Mouse (Mus musculus) layer of hippocampus, adult 11-12 months (tissue): ENCODE measurements around the gene Proz.
"Not testable (repeated sequence)": the region's sequence is repeated elsewhere in the genome, so short reads cannot be mapped to it uniquely, and the experiment has no call there.

Experiments used
- DNase-seq: peaks from one replicate; pipeline ENCODE4 v3.0.0; 2022; ENCODE audit warnings: low spot score

Proz gene

GRCm38 (mm10) chr8:13060441-13061150 is at the start of gene Proz:
TSS of gene Proz (plus strand) at chr8:13060914.
- no peak for DNase-seq

- DNase-seq, result no peak
Measured at GRCm38 (mm10) chr8:13019560-13019959, 41.2 kb upstream of the Proz start.

GRCm38 (mm10) chr8:13021830-13022229 is 38.9 kb upstream of the Proz start:
- no peak for DNase-seq

GRCm38 (mm10) chr8:13025487-13026224 is 35.1 kb upstream of the Proz start, which contains the start of gene F7:
TSS of gene F7 (plus strand) at chr8:13026034.
- no peak for DNase-seq

GRCm38 (mm10) chr8:13027615-13028014 is 33.1 kb upstream of the Proz start:
- DNase-seq, result no peak

- peak; percentile 59 for DNase-seq
Measured at GRCm38 (mm10) chr8:13028482-13028881, 32.2 kb upstream of the Proz start.

- DNase-seq, result peak; percentile 49
Measured at GRCm38 (mm10) chr8:13036346-13036812, 24.3 kb upstream of the Proz start.

GRCm38 (mm10) chr8:13037015-13037414 is 23.7 kb upstream of the Proz start, which contains the start of gene F10:
TSS of gene F10 (plus strand) at chr8:13037308.
- no peak for DNase-seq

- DNase-seq, result no peak
Measured at GRCm38 (mm10) chr8:13037569-13037968, 23.1 kb upstream of the Proz start.

GRCm38 (mm10) chr8:13039054-13039453 is 21.7 kb upstream of the Proz start:
- no peak for DNase-seq

- DNase-seq, result no peak
Measured at GRCm38 (mm10) chr8:13041459-13041858, 19.3 kb upstream of the Proz start.

- no peak for DNase-seq
Measured at GRCm38 (mm10) chr8:13047652-13048051, 13.1 kb upstream of the Proz start.

- DNase-seq, result no peak
Measured at GRCm38 (mm10) chr8:13050550-13050949, 10.2 kb upstream of the Proz start.

GRCm38 (mm10) chr8:13057351-13057750 is 3.4 kb upstream of the Proz start:
- DNase-seq, result no peak

- no peak for DNase-seq
Measured at GRCm38 (mm10) chr8:13063112-13063511, 2.4 kb downstream of the Proz start.

- no peak for DNase-seq
Measured at GRCm38 (mm10) chr8:13073255-13073654, 12.5 kb downstream of the Proz start.

GRCm38 (mm10) chr8:13075044-13075443 is 14.3 kb downstream of the Proz start:
- DNase-seq, result no peak

GRCm38 (mm10) chr8:13075579-13075978 is 14.9 kb downstream of the Proz start:
- not testable (repeated sequence) for DNase-seq

GRCm38 (mm10) chr8:13077542-13077941 is 16.8 kb downstream of the Proz start:
- no peak for DNase-seq

GRCm38 (mm10) chr8:13104691-13105086 is 44.0 kb downstream of the Proz start:
- DNase-seq, result peak; percentile 92

GRCm38 (mm10) chr8:13105087-13105881 is 44.6 kb downstream of the Proz start, which contains the start of the genes Pcid2 and Cul4a:
TSS of gene Pcid2 (minus strand) at chr8:13105459.
TSS of gene Cul4a (plus strand) at chr8:13105621.
- peak; percentile 97 for DNase-seq

- DNase-seq, result no peak
Measured at GRCm38 (mm10) chr8:13105908-13106551, 45.3 kb downstream of the Proz start.
